Mouse (Mus musculus) brain, embryonic 14.5 days (tissue): ENCODE results near the gene Irs1.

Experiments
- CTCF ChIP-seq: fragments of 200-500 bp; IDR thresholded peaks from 2 replicates; pipeline ENCODE4 v1.5.1; 2012; ENCODE audit warnings: inconsistent platforms, mild to moderate bottlenecking, moderate library complexity, borderline replicate concordance; ENCODE audit not compliant: insufficient read depth, insufficient read length; ENCODE audit errors: extremely low read depth
- POLR2A ChIP-seq: fragments of 200-500 bp; IDR thresholded peaks from 2 replicates; pipeline ENCODE4 v1.6.1; 2012; ENCODE audit warnings: mild to moderate bottlenecking, inconsistent platforms, borderline replicate concordance; ENCODE audit not compliant: poor library complexity, insufficient read depth, insufficient read length, severe bottlenecking; ENCODE audit errors: extremely low read depth

GRCm38 (mm10) chr1:82298586-82298985, 7.4 kb upstream of the Irs1 start:
- TF ChIP-seq POLR2A (no peak), CTCF (no peak)
